Comparison of ENCODE assay signal across 9 mouse cellular contexts in genomic region chr2:146061421-146062300, GRCm38 (mm10).
A peak's percentile ranks its signal among the peaks of the same experiment; 100 is the strongest.
DNase-seq lines count a peak whose midpoint lies in the region; ATAC-seq and TF ChIP-seq lines count a peak whose summit lies in the region.
"Had no signal": no experiment of that assay in that cellular context is flagged by ENCODE, and none has a peak within 500 bp of the region (broad histone marks: within the 10 kb centered on the region; RNA-seq: fewer than 3 reads in every experiment).

No protein-coding gene starts in this region.

- 54% methylated on average over 16 of the region's 16 CpGs for WGBS in lung, embryonic 15.5 days
- 15% methylated on average over 16 of the region's 16 CpGs for WGBS in forebrain, embryonic 14.5 days
- WGBS in macrophage (ENCODE audit: missing documents) = 78% methylated on average over 16 of the region's 16 CpGs
- WGBS in stomach, embryonic 16.5 days = 55% methylated on average over 16 of the region's 16 CpGs

- H3K9ac ChIP-seq in lung, embryonic 15.5 days = no peak overlapping the region
- peak overlapping the region; percentile 25; the same call in 1 of the 2 replicates for H3K9ac ChIP-seq in forebrain, embryonic 14.5 days (ENCODE audit: low read length)
- H3K9ac ChIP-seq in stomach, embryonic 16.5 days (ENCODE audit: low read length) = no peak overlapping the region

- H3K27ac ChIP-seq in lung, embryonic 15.5 days = no peak overlapping the region
- peak overlapping the region; percentile 83; the same call in 1 of the 2 replicates for H3K27ac ChIP-seq in forebrain, embryonic 14.5 days (ENCODE audit: low read depth, low read length)
- H3K27ac ChIP-seq in macrophage = no peak overlapping the region
- no peak overlapping the region for H3K27ac ChIP-seq in stomach, embryonic 16.5 days (ENCODE audit: low read length)
- H3K27ac ChIP-seq in layer of hippocampus, adult 2 months = no peak overlapping the region
- no peak overlapping the region for H3K27ac ChIP-seq in left cerebral cortex, adult 2 months

- ATAC-seq in lung, embryonic 15.5 days (ENCODE audit: borderline replicate concordance, extremely low read depth, low FRiP score, low TSS enrichment) = no peak
- peak; percentile 49 for ATAC-seq in forebrain, embryonic 14.5 days
- ATAC-seq in stomach, embryonic 16.5 days (ENCODE audit: insufficient read depth, low FRiP score) = no peak

- no peaks in the 10 kb centered on the region for H3K27me3 ChIP-seq in lung, embryonic 15.5 days
- H3K27me3 ChIP-seq in forebrain, embryonic 14.5 days (replicated peaks; ENCODE audit: control insufficient read depth, insufficient read depth, low read length) = no peaks in the 10 kb centered on the region
- no peaks in the 10 kb centered on the region for H3K27me3 ChIP-seq in stomach, embryonic 16.5 days (ENCODE audit: control insufficient read depth, insufficient read depth, low read length)

- peak overlapping the region; percentile 11; the same call in 1 of the 2 replicates for H3K4me3 ChIP-seq in lung, embryonic 15.5 days
- H3K4me3 ChIP-seq in forebrain, embryonic 14.5 days (ENCODE audit: low read depth, low read length) = no peak overlapping the region
- H3K4me3 ChIP-seq in macrophage (ENCODE audit: inconsistent target) = 0 out of 2 replicates have a peak overlapping the region, but pooled peaks have one; percentile 1
- H3K4me3 ChIP-seq in stomach, embryonic 16.5 days (replicated peaks; ENCODE audit: low read length) = no peak overlapping the region
- no peak overlapping the region; the same call in 1 of the 2 replicates for H3K4me3 ChIP-seq in layer of hippocampus, adult 2 months
- no peak overlapping the region for H3K4me3 ChIP-seq in left cerebral cortex, adult 2 months

- intact Hi-C loops in left cerebral cortex, adult 2 months (cut with DNase I) = no loop called here

- H3K36me3 ChIP-seq in lung, embryonic 15.5 days = no peaks in the 10 kb centered on the region
- H3K36me3 ChIP-seq in forebrain, embryonic 14.5 days (ENCODE audit: control insufficient read depth, insufficient read depth, low read length) = no peaks in the 10 kb centered on the region
- H3K36me3 ChIP-seq in macrophage (ENCODE audit: inconsistent target) = no peaks in the 10 kb centered on the region
- H3K36me3 ChIP-seq in stomach, embryonic 16.5 days (ENCODE audit: control insufficient read depth, insufficient read depth, low read length) = no peaks in the 10 kb centered on the region

- no peak for DNase-seq in lung, postnatal 36 days
- DNase-seq in forebrain, embryonic 14.5 days (ENCODE audit: low spot score) = peak; percentile 78
- DNase-seq in layer of hippocampus, adult 2 months (ENCODE audit: low spot score in 2 of 2) = no peak
- DNase-seq in left cerebral cortex, adult 2 months (ENCODE audit: extremely low spot score in 1 of 2, low spot score in 2 of 2) = no peak
- DNase-seq: kidney, adult 2 months; thymus, postnatal 36 days had no signal

- H3K4me1 ChIP-seq in lung, embryonic 15.5 days = peaks cover 7% of the 10 kb centered on the region; the same call in 1 of the 2 replicates
- peaks cover 43% of the 10 kb centered on the region for H3K4me1 ChIP-seq in forebrain, embryonic 14.5 days (ENCODE audit: control insufficient read depth, insufficient read depth, low read length)
- H3K4me1 ChIP-seq in stomach, embryonic 16.5 days (ENCODE audit: control insufficient read depth, insufficient read depth, low read length) = no peaks in the 10 kb centered on the region

- no peak for TF ChIP-seq CTCF in layer of hippocampus, adult 2 months (conservative IDR thresholded peaks at IDR 0.05)
- TF ChIP-seq CTCF in left cerebral cortex, adult 2 months (IDR thresholded peaks at IDR 0.05) = no peak

- peak overlapping the region; percentile 43 for H3K4me2 ChIP-seq in lung, embryonic 15.5 days
- peak overlapping the region; percentile 33 for H3K4me2 ChIP-seq in forebrain, embryonic 14.5 days (ENCODE audit: low read length)
- H3K4me2 ChIP-seq in stomach, embryonic 16.5 days (ENCODE audit: low read depth, low read length) = peak overlapping the region; percentile 40

- H3K9me3 ChIP-seq in lung, embryonic 15.5 days = no peaks in the 10 kb centered on the region
- H3K9me3 ChIP-seq in forebrain, embryonic 14.5 days (replicated peaks; ENCODE audit: control insufficient read depth, low read length) = no peaks in the 10 kb centered on the region
- no peaks in the 10 kb centered on the region for H3K9me3 ChIP-seq in stomach, embryonic 16.5 days (replicated peaks; ENCODE audit: control insufficient read depth, low read length)

- H3K79me2 ChIP-seq in macrophage (ENCODE audit: inconsistent target) = no peaks in the 10 kb centered on the region

Comparison
In these comparisons a context has a peak if more than half of its experiments do, and no peak if none do; other contexts are left out.
1. H3K4me3 ChIP-seq: peak in lung, embryonic 15.5 days (single experiment) and macrophage (single experiment); none in forebrain, embryonic 14.5 days (single experiment), stomach, embryonic 16.5 days (single experiment), layer of hippocampus, adult 2 months (single experiment) and left cerebral cortex, adult 2 months (single experiment).
2. Peak in every context shown above with its lines, with median percentiles within 50 percentile points of each other: H3K4me2 ChIP-seq.